Mouse (Mus musculus): Measurements from ENCODE around the gene Rora.

DNA sequence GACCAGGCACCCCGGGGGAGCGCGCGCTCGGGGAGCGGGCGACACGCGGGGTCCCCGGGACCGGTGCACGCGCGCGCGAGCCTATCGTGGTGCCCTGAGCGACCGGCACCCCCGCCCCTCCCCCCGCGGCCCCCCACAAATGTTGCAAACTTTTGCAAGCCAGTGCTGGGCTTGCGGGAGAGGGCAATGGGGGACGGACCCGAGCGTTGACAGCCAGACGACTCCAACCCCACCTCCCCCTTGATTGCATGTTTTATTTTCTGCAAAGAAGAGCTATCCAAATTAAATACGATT lies 400 bp downstream of the Rora start:
- TF ChIP-seq CTCF (IDR thresholded peaks at IDR 0.05; ENCODE audit: control insufficient read depth, insufficient read depth, insufficient replicate concordance, low read depth, low read length) (no peak), POLR2A (IDR thresholded peaks at IDR 0.05; ENCODE audit: control insufficient read depth, low read depth, low read length) (no peak)
